Mouse (Mus musculus) E14TG2a.4 (cell line): ENCODE results near the gene Nup62.

Experiments used
- H3K27me3 ChIP-seq: 2 replicates; pipeline ENCODE4 v1.6.1; 2014; ENCODE audit warnings: low read length, control low read depth; ENCODE audit not compliant: insufficient read depth
- H3K36me3 ChIP-seq: 2 replicates; pipeline ENCODE4 v1.6.1; 2014; ENCODE audit warnings: low read length, control low read depth; ENCODE audit not compliant: insufficient read depth
- H3K4me1 ChIP-seq: replicated peaks from 2 replicates; pipeline ENCODE4 v1.6.1; 2014; ENCODE audit warnings: low read depth, low read length, control low read depth
- H3K4me3 ChIP-seq: replicated peaks from 2 replicates; pipeline ENCODE4 v1.5.1; 2014; ENCODE audit warnings: mild to moderate bottlenecking, low read length
- H3K9me3 ChIP-seq: 2 replicates; pipeline ENCODE4 v1.6.1; 2014; ENCODE audit warnings: low read length, control low read depth
- CTCF ChIP-seq: conservative IDR thresholded peaks from 2 replicates; pipeline ENCODE4 v1.5.1; 2014; ENCODE audit warnings: low read length
- NANOG ChIP-seq: IDR thresholded peaks from 2 replicates; pipeline ENCODE4 v1.6.1; 2014; ENCODE audit warnings: borderline replicate concordance, low read length, mixed read lengths
- POU5F1 ChIP-seq: IDR thresholded peaks from 2 replicates; pipeline ENCODE4 v1.6.1; 2014; ENCODE audit warnings: low read length, borderline replicate concordance

Nup62 gene

GRCm38 (mm10) chr7:44838073-44838472, 22.2 kb downstream of the Nup62 start:
- TF ChIP-seq NANOG, result no peak
- no peak for TF ChIP-seq CTCF
- no peak for TF ChIP-seq POU5F1
- peaks cover 83% of the 10 kb centered on the region for H3K36me3 ChIP-seq
- H3K9me3 ChIP-seq, result no peaks in the 10 kb centered on the region
- H3K4me3 ChIP-seq, result no peak overlapping the region
- H3K27me3 ChIP-seq, result peaks cover 29% of the 10 kb centered on the region
- peaks cover 58% of the 10 kb centered on the region for H3K4me1 ChIP-seq

- Histone ChIP-seq H3K4me3 (peak overlapping the region; percentile 74), H3K36me3 (peaks cover 84% of the 10 kb centered on the region), H3K9me3 (no peaks in the 10 kb centered on the region), H3K4me1 (peaks cover 62% of the 10 kb centered on the region), H3K27me3 (peaks cover 29% of the 10 kb centered on the region)
- TF ChIP-seq POU5F1, result no peak
- TF ChIP-seq NANOG, result no peak
- TF ChIP-seq CTCF, result no peak
Measured at GRCm38 (mm10) chr7:44839171-44839490, 23.2 kb downstream of the Nup62 start.

- TF ChIP-seq CTCF (no peak), NANOG (no peak), POU5F1 (no peak)
- Histone ChIP-seq H3K36me3 (peaks cover 84% of the 10 kb centered on the region), H3K4me1 (peaks cover 63% of the 10 kb centered on the region)
Measured at GRCm38 (mm10) chr7:44839491-44840191, 23.8 kb downstream of the Nup62 start.

GRCm38 (mm10) chr7:44840426-44840825, 24.5 kb downstream of the Nup62 start:
- TF ChIP-seq POU5F1 (no peak), NANOG (no peak), CTCF (no peak)
- Histone ChIP-seq H3K4me1 (peaks cover 67% of the 10 kb centered on the region), H3K27me3 (peaks cover 29% of the 10 kb centered on the region), H3K36me3 (peaks cover 84% of the 10 kb centered on the region), H3K4me3 (peak overlapping the region; percentile 74), H3K9me3 (no peaks in the 10 kb centered on the region)

More at GRCm38 (mm10) chr7:44839491-44840191, 23.8 kb downstream of the Nup62 start:
- Histone ChIP-seq H3K4me3 (peak overlapping the region; percentile 74), H3K9me3 (no peaks in the 10 kb centered on the region), H3K27me3 (peaks cover 29% of the 10 kb centered on the region)

GRCm38 (mm10) chr7:44841825-44842463, 26.1 kb downstream of the Nup62 start:
- TF ChIP-seq CTCF, result no peak
- H3K4me1 ChIP-seq, result peaks cover 62% of the 10 kb centered on the region
- H3K9me3 ChIP-seq, result no peaks in the 10 kb centered on the region
- no peak overlapping the region for H3K4me3 ChIP-seq
- H3K36me3 ChIP-seq, result peaks cover 84% of the 10 kb centered on the region
- peaks cover 29% of the 10 kb centered on the region for H3K27me3 ChIP-seq

- Histone ChIP-seq H3K4me1 (peaks cover 59% of the 10 kb centered on the region), H3K27me3 (peaks cover 8% of the 10 kb centered on the region), H3K9me3 (no peaks in the 10 kb centered on the region), H3K4me3 (no peak overlapping the region), H3K36me3 (peaks cover 77% of the 10 kb centered on the region)
- TF ChIP-seq CTCF, result no peak
Measured at GRCm38 (mm10) chr7:44845006-44845405, 29.1 kb downstream of the Nup62 start.

DNA sequence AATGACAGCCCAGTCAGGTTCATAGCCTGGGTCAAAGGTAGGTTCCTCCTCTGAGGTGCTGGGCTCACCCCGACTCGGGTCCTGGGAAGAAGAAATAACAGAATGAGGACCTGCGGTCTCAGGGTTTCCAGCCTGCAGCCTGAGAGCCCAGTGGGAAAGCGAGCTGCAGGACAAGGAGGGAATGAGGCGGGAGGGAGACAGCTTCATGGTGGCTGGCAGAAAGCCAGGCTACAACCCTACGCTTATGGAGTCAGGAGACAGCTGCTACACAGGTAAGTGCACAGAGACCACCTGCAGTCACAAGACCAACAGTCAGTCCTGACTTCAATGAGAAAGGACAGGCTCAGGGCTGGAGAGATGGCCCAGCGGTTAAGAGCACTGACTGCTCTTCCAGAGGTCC, 30.9 kb downstream of the Nup62 start:
- peaks cover 59% of the 10 kb centered on the region for H3K4me1 ChIP-seq
- peaks cover 75% of the 10 kb centered on the region for H3K36me3 ChIP-seq
- H3K27me3 ChIP-seq, result no peaks in the 10 kb centered on the region
- H3K4me3 ChIP-seq, result no peak overlapping the region
- TF ChIP-seq POU5F1 (no peak), NANOG (no peak), CTCF (no peak)
- no peaks in the 10 kb centered on the region for H3K9me3 ChIP-seq

DNA sequence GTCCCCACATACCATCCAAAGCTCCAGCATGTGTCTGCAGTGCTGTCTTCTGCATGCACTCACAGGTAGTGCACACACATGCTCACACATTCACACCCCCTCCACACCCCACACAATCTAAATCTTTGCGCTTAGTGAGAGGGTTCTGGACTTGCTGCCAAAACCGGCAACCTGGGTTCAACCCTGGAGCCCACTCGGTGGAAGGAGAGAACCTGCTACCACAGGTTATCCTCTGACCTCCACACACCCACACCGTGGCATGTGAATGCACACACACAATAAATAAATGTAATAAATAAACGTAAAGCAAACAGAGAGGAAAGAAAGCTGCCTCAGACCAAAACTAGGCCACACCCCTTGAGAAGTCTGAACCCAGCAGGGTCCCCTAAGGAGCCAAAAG, 31.9 kb downstream of the Nup62 start:
- H3K36me3 ChIP-seq, result peaks cover 72% of the 10 kb centered on the region
- TF ChIP-seq NANOG (no peak), CTCF (no peak), POU5F1 (no peak)
- H3K4me1 ChIP-seq, result peaks cover 66% of the 10 kb centered on the region
- H3K9me3 ChIP-seq, result no peaks in the 10 kb centered on the region
- no peaks in the 10 kb centered on the region for H3K27me3 ChIP-seq
- peak overlapping the region; percentile 94 for H3K4me3 ChIP-seq
